Mouse (Mus musculus): ENCODE data around the gene Rccd1.

DNA sequence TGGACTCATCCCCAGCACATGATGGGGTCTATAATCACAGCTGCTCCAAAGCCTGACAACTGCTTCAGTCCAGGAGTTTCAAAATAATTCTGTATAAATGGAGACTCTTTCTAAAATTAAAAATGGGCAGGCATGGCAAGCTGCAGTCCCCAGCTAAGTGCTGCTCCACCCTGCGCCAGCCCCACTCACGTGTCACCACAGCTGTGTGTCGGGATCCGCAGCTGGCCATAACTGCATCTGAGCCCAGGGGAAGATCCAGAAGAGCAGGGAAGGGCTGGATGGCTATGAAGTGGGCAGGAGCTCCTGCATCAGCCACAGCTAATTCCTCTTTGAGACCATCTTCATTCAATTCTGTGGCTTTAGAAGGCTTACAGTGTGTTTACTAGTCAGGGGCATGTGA lies 5.6 kb downstream of the Rccd1 start:
- TF ChIP-seq CTCF (IDR thresholded peaks at IDR 0.05) = no peak
- no peak for TF ChIP-seq EP300 (IDR thresholded peaks at IDR 0.05)

Measured in lung, postnatal 0 days (tissue).